Mouse (Mus musculus): Measurements from ENCODE around the gene Irs1. TPM values are rescaled to one million over a fixed set of nuclear protein-coding genes. Genes with fewer than 3 reads are reported as not detected.

Irs1 gene
- total and polyA plus RNA-seq, 2 experiments from 2014 or later: 4.4 to 40.0 TPM

DNA sequence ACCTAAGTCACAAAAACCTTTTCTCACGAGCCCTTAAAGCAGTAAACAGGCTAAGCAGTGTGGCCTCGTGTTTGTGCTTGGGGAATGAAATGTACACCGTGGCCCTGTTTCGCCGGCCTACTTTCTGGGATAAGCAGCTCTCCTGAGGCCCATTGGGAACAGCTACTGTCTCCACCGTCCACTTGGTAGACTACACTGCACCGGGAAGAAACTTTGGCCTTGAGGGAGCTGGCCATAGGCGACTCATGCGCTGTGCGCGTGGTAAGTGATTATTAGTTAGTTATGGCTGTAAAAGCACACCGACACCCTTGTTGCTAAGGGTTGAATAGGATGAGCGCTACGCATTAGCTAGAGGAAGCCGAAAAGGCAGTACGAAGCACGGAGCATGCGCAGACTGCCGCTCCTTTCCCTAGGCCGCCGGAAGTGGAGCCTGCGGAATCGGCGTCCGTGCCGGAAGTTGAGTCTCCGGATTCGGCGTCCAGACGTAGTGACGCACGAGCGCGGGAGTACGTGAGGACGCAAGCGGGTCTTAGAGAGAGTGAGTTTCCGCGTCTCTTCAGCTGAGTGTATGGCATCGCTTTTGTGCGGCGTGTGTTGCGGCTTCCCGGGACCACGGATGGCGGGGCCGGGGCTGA is 25.0 kb upstream of the Irs1 start, which contains the start of gene Rhbdd1:
Rhbdd1 (plus strand) TSS at position 342 of the 635 bp plus-strand sequence.
- Histone ChIP-seq H3K9me3 (replicated peaks; ENCODE audit: control insufficient read depth, low read length) (no peaks in the 10 kb centered on the region), H3K4me1 (ENCODE audit: control insufficient read depth, insufficient read depth) (peaks cover 5% of the 10 kb centered on the region), H3K9ac (replicated peaks; ENCODE audit: low read depth, low read length) (peak within 1 kb of the TSS; percentile 89), H3K36me3 (replicated peaks; ENCODE audit: control insufficient read depth, insufficient read depth, low read length) (no peaks in the 10 kb centered on the region), H3K4me2 (ENCODE audit: low read depth, low read length) (peak within 1 kb of the TSS; percentile 64), H3K4me3 (ENCODE audit: low read depth, low read length) (peak within 1 kb of the TSS; percentile 83), H3K27me3 (ENCODE audit: control insufficient read depth, insufficient read depth, low read length) (peaks cover 18% of the 10 kb centered on the region), H3K27ac (ENCODE audit: low read depth) (peak within 1 kb of the TSS; percentile 92)
- DNase-seq (ENCODE audit: low spot score) (peak; percentile 96), ATAC-seq (ENCODE audit: insufficient read depth, low read depth) (peak; percentile 98)
- no peak for TF ChIP-seq CTCF (IDR thresholded peaks at IDR 0.05; ENCODE audit: low read depth)
- TF ChIP-seq EP300 (IDR thresholded peaks at IDR 0.05; ENCODE audit: low read depth): no peak
- 6% methylated on average over 46 of the region's 47 CpGs for WGBS

DNA sequence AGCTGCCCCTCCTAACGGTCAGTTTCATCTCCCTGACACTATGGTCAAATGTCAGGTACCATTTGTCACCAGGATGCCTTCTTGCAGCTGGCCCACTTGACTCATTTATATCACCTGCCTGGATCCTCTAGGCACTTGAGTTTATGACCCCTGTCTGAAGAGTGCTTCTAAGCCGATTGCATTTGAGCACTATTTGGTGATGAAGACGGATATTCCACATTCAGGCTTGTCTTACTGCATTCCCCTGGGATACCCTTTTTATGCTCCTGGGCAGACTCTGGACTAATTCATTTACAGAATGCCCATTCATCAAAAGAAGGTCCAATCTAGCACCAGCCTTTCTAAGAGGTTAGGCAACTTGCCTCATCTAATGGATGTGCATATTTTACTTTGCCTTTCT is 13.3 kb upstream of the Irs1 start:
- no peak overlapping the region for H3K4me2 ChIP-seq (ENCODE audit: low read depth, low read length)
- 73% methylated on average over 3 of the region's 3 CpGs for WGBS
- TF ChIP-seq CTCF (IDR thresholded peaks at IDR 0.05; ENCODE audit: low read depth) (no peak), EP300 (IDR thresholded peaks at IDR 0.05; ENCODE audit: low read depth) (no peak)
- ATAC-seq (ENCODE audit: insufficient read depth, low read depth) (no peak), DNase-seq (ENCODE audit: low spot score) (no peak)
- no peak overlapping the region for H3K9ac ChIP-seq (replicated peaks; ENCODE audit: low read depth, low read length)
- 0 out of 2 replicates have a peak, but pooled peaks cover 7% of the 10 kb centered on the region for H3K27me3 ChIP-seq (ENCODE audit: control insufficient read depth, insufficient read depth, low read length)
- no peaks in the 10 kb centered on the region for H3K9me3 ChIP-seq (replicated peaks; ENCODE audit: control insufficient read depth, low read length)
- H3K4me1 ChIP-seq (ENCODE audit: control insufficient read depth, insufficient read depth): no peaks in the 10 kb centered on the region
- no peak overlapping the region for H3K4me3 ChIP-seq (ENCODE audit: low read depth, low read length)
- H3K36me3 ChIP-seq (replicated peaks; ENCODE audit: control insufficient read depth, insufficient read depth, low read length): no peaks in the 10 kb centered on the region
- H3K27ac ChIP-seq (ENCODE audit: low read depth): no peak overlapping the region

DNA sequence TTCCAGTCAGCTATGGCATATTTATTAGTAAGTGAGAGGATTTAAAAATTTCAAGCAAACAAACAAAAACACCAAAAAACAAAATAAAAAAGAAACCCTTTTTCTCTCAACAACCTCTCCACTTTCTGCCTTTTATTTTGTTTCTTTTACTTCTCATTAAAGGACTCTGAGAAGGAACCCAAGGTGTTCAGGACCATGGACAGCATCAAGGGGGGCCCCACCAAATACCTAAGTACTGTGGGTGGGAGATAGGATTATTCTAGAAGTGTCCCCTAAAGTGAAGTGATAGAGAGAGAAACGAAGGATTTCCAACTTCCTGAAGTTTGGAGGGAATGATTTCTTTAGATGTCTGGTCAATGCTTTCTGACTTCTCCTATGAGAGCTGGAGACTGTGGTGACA is 7.4 kb upstream of the Irs1 start:
- Histone ChIP-seq H3K4me3 (ENCODE audit: low read depth, low read length) (no peak overlapping the region), H3K9me3 (replicated peaks; ENCODE audit: control insufficient read depth, low read length) (no peaks in the 10 kb centered on the region), H3K27me3 (ENCODE audit: control insufficient read depth, insufficient read depth, low read length) (peaks cover 6% of the 10 kb centered on the region; the same call in 1 of the 2 replicates), H3K27ac (ENCODE audit: low read depth) (no peak overlapping the region), H3K9ac (replicated peaks; ENCODE audit: low read depth, low read length) (no peak overlapping the region), H3K4me1 (ENCODE audit: control insufficient read depth, insufficient read depth) (no peaks in the 10 kb centered on the region), H3K36me3 (replicated peaks; ENCODE audit: control insufficient read depth, insufficient read depth, low read length) (no peaks in the 10 kb centered on the region), H3K4me2 (ENCODE audit: low read depth, low read length) (no peak overlapping the region)
- TF ChIP-seq EP300 (IDR thresholded peaks at IDR 0.05; ENCODE audit: low read depth) (no peak), CTCF (IDR thresholded peaks at IDR 0.05; ENCODE audit: low read depth) (no peak)
- DNase-seq (ENCODE audit: low spot score) (no peak), ATAC-seq (ENCODE audit: insufficient read depth, low read depth) (no peak)
- WGBS: 15% methylated on average over 1 of the region's 1 CpGs

DNA sequence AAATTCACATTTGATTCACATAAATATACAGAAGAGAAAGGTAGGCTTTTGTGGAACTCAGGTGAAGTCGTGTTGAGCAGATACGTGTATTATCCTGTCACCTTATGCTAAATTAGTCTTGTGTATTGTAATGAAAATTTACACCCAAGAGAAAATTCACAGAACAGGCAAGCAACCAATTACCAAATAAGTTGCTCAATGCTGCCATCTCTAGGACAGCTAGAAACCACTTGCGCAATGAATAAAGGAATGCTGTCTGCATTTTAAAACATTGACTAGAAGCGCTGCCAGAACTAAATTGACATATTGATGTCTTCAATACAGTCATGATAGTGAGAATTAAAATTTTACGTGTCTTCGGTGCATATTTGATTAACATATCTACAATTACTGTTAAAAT is 2.9 kb upstream of the Irs1 start:
- 7% methylated on average over 6 of the region's 6 CpGs for WGBS
- ATAC-seq (ENCODE audit: insufficient read depth, low read depth) (no peak), DNase-seq (ENCODE audit: low spot score) (peak; percentile 61)
- H3K36me3 ChIP-seq (replicated peaks; ENCODE audit: control insufficient read depth, insufficient read depth, low read length): no peaks in the 10 kb centered on the region
- H3K4me2 ChIP-seq (ENCODE audit: low read depth, low read length): no peak overlapping the region
- no peak overlapping the region for H3K9ac ChIP-seq (replicated peaks; ENCODE audit: low read depth, low read length)
- no peaks in the 10 kb centered on the region for H3K9me3 ChIP-seq (replicated peaks; ENCODE audit: control insufficient read depth, low read length)
- TF ChIP-seq EP300 (IDR thresholded peaks at IDR 0.05; ENCODE audit: low read depth) (no peak), CTCF (IDR thresholded peaks at IDR 0.05; ENCODE audit: low read depth) (peak; percentile 75)
- no peak overlapping the region for H3K27ac ChIP-seq (ENCODE audit: low read depth)
- peaks cover 11% of the 10 kb centered on the region for H3K27me3 ChIP-seq (ENCODE audit: control insufficient read depth, insufficient read depth, low read length)
- peaks cover 5% of the 10 kb centered on the region; the same call in 1 of the 2 replicates for H3K4me1 ChIP-seq (ENCODE audit: control insufficient read depth, insufficient read depth)
- H3K4me3 ChIP-seq (ENCODE audit: low read depth, low read length): no peak overlapping the region

DNA sequence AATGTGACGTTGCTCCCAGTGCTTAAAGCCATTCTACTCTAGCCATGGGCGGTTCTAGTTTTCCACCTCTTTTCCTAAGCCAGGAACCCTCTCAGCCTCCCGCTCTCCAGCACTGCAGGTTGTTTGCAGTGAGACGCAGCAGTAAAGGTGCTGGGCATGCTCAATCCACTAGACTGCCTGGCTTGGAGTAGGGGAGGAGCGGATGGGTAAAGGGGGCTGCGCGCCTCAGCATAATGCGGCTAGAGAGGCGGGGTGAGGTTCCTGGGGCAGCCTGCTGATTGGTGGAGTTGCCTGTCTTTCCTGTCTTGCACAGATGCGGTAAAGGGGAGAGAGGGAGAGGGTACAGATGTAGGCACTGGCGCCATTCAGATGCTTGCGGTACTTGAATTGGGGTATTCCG is 1.6 kb upstream of the Irs1 start:
- H3K9ac ChIP-seq (replicated peaks; ENCODE audit: low read depth, low read length): no peak overlapping the region; the same call in 1 of the 2 replicates
- peak overlapping the region; percentile 78 for H3K4me3 ChIP-seq (ENCODE audit: low read depth, low read length)
- no peaks in the 10 kb centered on the region for H3K9me3 ChIP-seq (replicated peaks; ENCODE audit: control insufficient read depth, low read length)
- peaks cover 14% of the 10 kb centered on the region; the same call in 1 of the 2 replicates for H3K4me1 ChIP-seq (ENCODE audit: control insufficient read depth, insufficient read depth)
- no peaks in the 10 kb centered on the region for H3K36me3 ChIP-seq (replicated peaks; ENCODE audit: control insufficient read depth, insufficient read depth, low read length)
- DNase-seq (ENCODE audit: low spot score): peak; percentile 47
- 1% methylated on average over 13 of the region's 13 CpGs for WGBS
- no peak for TF ChIP-seq EP300 (IDR thresholded peaks at IDR 0.05; ENCODE audit: low read depth)
- ATAC-seq (ENCODE audit: insufficient read depth, low read depth): peak; percentile 26; the same call in 1 of the 2 replicates
- 0 out of 2 replicates have a peak overlapping the region, but pooled peaks have one; percentile 95 for H3K27ac ChIP-seq (ENCODE audit: low read depth)
- peaks cover 11% of the 10 kb centered on the region for H3K27me3 ChIP-seq (ENCODE audit: control insufficient read depth, insufficient read depth, low read length)
- peak overlapping the region; percentile 90 for H3K4me2 ChIP-seq (ENCODE audit: low read depth, low read length)
